Mouse (Mus musculus): Measurements from ENCODE around the gene Olfr958. TPM values are rescaled to one million over a fixed set of nuclear protein-coding genes. Genes with fewer than 3 reads are reported as not detected.

The Olfr958 gene
- polyA plus RNA-seq, 1 experiment from 2014 or later = not detected

GRCm38 (mm10) chr9:39523616-39524285 is 30.1 kb downstream of the Olfr958 start:
- no peaks in the 10 kb centered on the region for H3K4me1 ChIP-seq (ENCODE audit: control insufficient read depth, insufficient read depth, low read length)
- no peak overlapping the region for H3K9ac ChIP-seq (ENCODE audit: low read length)
- H3K27me3 ChIP-seq (ENCODE audit: control insufficient read depth, insufficient read depth, low read length) = no peaks in the 10 kb centered on the region
- H3K36me3 ChIP-seq (ENCODE audit: control insufficient read depth, insufficient read depth, low read length) = no peaks in the 10 kb centered on the region
- no peak overlapping the region for H3K27ac ChIP-seq (replicated peaks; ENCODE audit: low read depth, low read length)
- no peak overlapping the region for H3K4me2 ChIP-seq (ENCODE audit: low read depth, severe bottlenecking)
- ATAC-seq (ENCODE audit: insufficient number of reproducible peaks, low FRiP score, low TSS enrichment, low read depth) = no peak
- DNase-seq (ENCODE audit: low spot score) = no peak
- no peaks in the 10 kb centered on the region for H3K9me3 ChIP-seq (ENCODE audit: control insufficient read depth, low read length)
- WGBS = 70% methylated on average over 1 of the region's 1 CpGs
- H3K4me3 ChIP-seq (ENCODE audit: low read depth, low read length) = no peak overlapping the region

GRCm38 (mm10) chr9:39518595-39518994 is 35.3 kb downstream of the Olfr958 start:
- no peaks in the 10 kb centered on the region for H3K9me3 ChIP-seq (ENCODE audit: control insufficient read depth, low read length)
- no peak overlapping the region for H3K27ac ChIP-seq (replicated peaks; ENCODE audit: low read depth, low read length)
- H3K4me2 ChIP-seq (ENCODE audit: low read depth, severe bottlenecking) = no peak overlapping the region
- H3K36me3 ChIP-seq (ENCODE audit: control insufficient read depth, insufficient read depth, low read length) = no peaks in the 10 kb centered on the region
- no peak overlapping the region for H3K4me3 ChIP-seq (ENCODE audit: low read depth, low read length)
- no peaks in the 10 kb centered on the region for H3K27me3 ChIP-seq (ENCODE audit: control insufficient read depth, insufficient read depth, low read length)
- DNase-seq (ENCODE audit: low spot score) (no peak), ATAC-seq (ENCODE audit: insufficient number of reproducible peaks, low FRiP score, low TSS enrichment, low read depth) (no peak; the same call in 1 of the 2 replicates)
- no peaks in the 10 kb centered on the region for H3K4me1 ChIP-seq (ENCODE audit: control insufficient read depth, insufficient read depth, low read length)
- no peak overlapping the region for H3K9ac ChIP-seq (ENCODE audit: low read length)

- Histone ChIP-seq H3K4me1 (ENCODE audit: control insufficient read depth, insufficient read depth, low read length) (no peaks in the 10 kb centered on the region), H3K36me3 (ENCODE audit: control insufficient read depth, insufficient read depth, low read length) (no peaks in the 10 kb centered on the region), H3K4me2 (ENCODE audit: low read depth, severe bottlenecking) (no peak within 1 kb of the TSS), H3K27ac (replicated peaks; ENCODE audit: low read depth, low read length) (no peak within 1 kb of the TSS), H3K9ac (ENCODE audit: low read length) (no peak within 1 kb of the TSS), H3K4me3 (ENCODE audit: low read depth, low read length) (no peak within 1 kb of the TSS), H3K27me3 (ENCODE audit: control insufficient read depth, insufficient read depth, low read length) (no peaks in the 10 kb centered on the region), H3K9me3 (ENCODE audit: control insufficient read depth, low read length) (no peaks in the 10 kb centered on the region)
- DNase-seq (ENCODE audit: low spot score) (no peak), ATAC-seq (ENCODE audit: insufficient number of reproducible peaks, low FRiP score, low TSS enrichment, low read depth) (no peak)
- 76% methylated on average over 3 of the region's 3 CpGs for WGBS
These were observed 38.3 kb downstream of the Olfr958 start, which contains the start of gene Olfr957 for GRCm38 (mm10) chr9:39515531-39515930. Olfr957 (minus strand) TSS chr9:39515809.

- ATAC-seq (ENCODE audit: insufficient number of reproducible peaks, low FRiP score, low TSS enrichment, low read depth) (no peak), DNase-seq (ENCODE audit: low spot score) (no peak)
- WGBS = 81% methylated on average over 9 of the region's 9 CpGs
- no peak overlapping the region for H3K4me2 ChIP-seq (ENCODE audit: low read depth, severe bottlenecking)
- H3K27ac ChIP-seq (replicated peaks; ENCODE audit: low read depth, low read length) = no peak overlapping the region
- no peaks in the 10 kb centered on the region for H3K36me3 ChIP-seq (ENCODE audit: control insufficient read depth, insufficient read depth, low read length)
- no peak overlapping the region for H3K9ac ChIP-seq (ENCODE audit: low read length)
- H3K9me3 ChIP-seq (ENCODE audit: control insufficient read depth, low read length) = no peaks in the 10 kb centered on the region
- H3K27me3 ChIP-seq (ENCODE audit: control insufficient read depth, insufficient read depth, low read length) = no peaks in the 10 kb centered on the region
- H3K4me3 ChIP-seq (ENCODE audit: low read depth, low read length) = no peak overlapping the region
- H3K4me1 ChIP-seq (ENCODE audit: control insufficient read depth, insufficient read depth, low read length) = no peaks in the 10 kb centered on the region
These were observed 44.4 kb downstream of the Olfr958 start for GRCm38 (mm10) chr9:39509412-39509811.

- no peak overlapping the region for H3K4me2 ChIP-seq (ENCODE audit: low read depth, severe bottlenecking)
- no peak for ATAC-seq (ENCODE audit: insufficient number of reproducible peaks, low FRiP score, low TSS enrichment, low read depth)
- WGBS = 11% methylated on average over 6 of the region's 6 CpGs
These were observed 44.9 kb downstream of the Olfr958 start for GRCm38 (mm10) chr9:39508998-39509397.

More at GRCm38 (mm10) chr9:39508998-39509397, 44.9 kb downstream of the Olfr958 start:
- peak; percentile 71 for DNase-seq (ENCODE audit: low spot score)
- no peak overlapping the region for H3K4me3 ChIP-seq (ENCODE audit: low read depth, low read length)
- H3K27ac ChIP-seq (replicated peaks; ENCODE audit: low read depth, low read length) = no peak overlapping the region
- no peaks in the 10 kb centered on the region for H3K36me3 ChIP-seq (ENCODE audit: control insufficient read depth, insufficient read depth, low read length)
- no peaks in the 10 kb centered on the region for H3K27me3 ChIP-seq (ENCODE audit: control insufficient read depth, insufficient read depth, low read length)
- no peaks in the 10 kb centered on the region for H3K4me1 ChIP-seq (ENCODE audit: control insufficient read depth, insufficient read depth, low read length)
- H3K9ac ChIP-seq (ENCODE audit: low read length) = no peak overlapping the region
- no peaks in the 10 kb centered on the region for H3K9me3 ChIP-seq (ENCODE audit: control insufficient read depth, low read length)

Other genes with a start within 250 kb of the Olfr958 start
- gene Olfr948, start 228.0 kb downstream of the Olfr958 start, polyA plus RNA-seq (2014; fragmentation: Nextera tagmentation; extraction: Ambion mirVana) = not detected in 2 replicates
- not detected in 2 replicates for gene Olfr951, start 166.6 kb downstream of the Olfr958 start, polyA plus RNA-seq (2014; fragmentation: Nextera tagmentation; extraction: Ambion mirVana)
- gene Olfr952, start 126.9 kb downstream of the Olfr958 start, polyA plus RNA-seq (2014; fragmentation: Nextera tagmentation; extraction: Ambion mirVana) = not detected in 2 replicates
- not detected in 2 replicates for gene Olfr954, start 97.4 kb downstream of the Olfr958 start, polyA plus RNA-seq (2014; fragmentation: Nextera tagmentation; extraction: Ambion mirVana)
- gene Olfr955, start 82.1 kb downstream of the Olfr958 start, polyA plus RNA-seq (2014; fragmentation: Nextera tagmentation; extraction: Ambion mirVana) = not detected in 2 replicates
- not detected in 2 replicates for gene Olfr44, start 60.1 kb downstream of the Olfr958 start, polyA plus RNA-seq (2014; fragmentation: Nextera tagmentation; extraction: Ambion mirVana)
- gene Olfr957, start 38.2 kb downstream of the Olfr958 start, polyA plus RNA-seq (2014; fragmentation: Nextera tagmentation; extraction: Ambion mirVana) = not detected in 2 replicates
- not detected in 2 replicates for gene Olfr959, start 21.5 kb upstream of the Olfr958 start, polyA plus RNA-seq (2014; fragmentation: Nextera tagmentation; extraction: Ambion mirVana)
- gene AW551984, start 50.3 kb upstream of the Olfr958 start, polyA plus RNA-seq (2014; fragmentation: Nextera tagmentation; extraction: Ambion mirVana) = 9.4 and 12.9 TPM in 2 replicates
- gene Olfr148, start 56.6 kb upstream of the Olfr958 start, polyA plus RNA-seq (2014; fragmentation: Nextera tagmentation; extraction: Ambion mirVana) = not detected in 2 replicates
- not detected in 2 replicates for gene Olfr960, start 67.3 kb upstream of the Olfr958 start, polyA plus RNA-seq (2014; fragmentation: Nextera tagmentation; extraction: Ambion mirVana)
- not detected in 2 replicates for gene Olfr961, start 91.0 kb upstream of the Olfr958 start, polyA plus RNA-seq (2014; fragmentation: Nextera tagmentation; extraction: Ambion mirVana)
- not detected in 2 replicates for gene Olfr963, start 113.2 kb upstream of the Olfr958 start, polyA plus RNA-seq (2014; fragmentation: Nextera tagmentation; extraction: Ambion mirVana)
- gene Olfr149, start 153.1 kb upstream of the Olfr958 start, polyA plus RNA-seq (2014; fragmentation: Nextera tagmentation; extraction: Ambion mirVana) = not detected in 2 replicates
- gene Olfr965, start 157.3 kb upstream of the Olfr958 start, polyA plus RNA-seq (2014; fragmentation: Nextera tagmentation; extraction: Ambion mirVana) = not detected in 2 replicates
- not detected in 2 replicates for gene Olfr150, start 176.9 kb upstream of the Olfr958 start, polyA plus RNA-seq (2014; fragmentation: Nextera tagmentation; extraction: Ambion mirVana)
- not detected in 2 replicates for gene Olfr967, start 192.2 kb upstream of the Olfr958 start, polyA plus RNA-seq (2014; fragmentation: Nextera tagmentation; extraction: Ambion mirVana)
- not detected in 2 replicates for gene Olfr968, start 229.2 kb upstream of the Olfr958 start, polyA plus RNA-seq (2014; fragmentation: Nextera tagmentation; extraction: Ambion mirVana)
- not detected in 2 replicates for gene Olfr969, start 236.9 kb upstream of the Olfr958 start, polyA plus RNA-seq (2014; fragmentation: Nextera tagmentation; extraction: Ambion mirVana)

All from limb, embryonic 11.5 days (tissue).